Mouse (Mus musculus) MEL (cell line): ENCODE measurements around the gene Nup205. TPM values are rescaled to one million over a fixed set of nuclear protein-coding genes. Genes with fewer than 3 reads are reported as not detected.
A peak's percentile ranks its signal among the peaks of the same experiment; 100 is the strongest.

ENCODE experiments used
- DNase-seq: peaks from one replicate; pipeline ENCODE4 v3.0.0; 2011; ENCODE audit warnings: low read depth, low spot score
- H3K27ac ChIP-seq: 2 replicates; pipeline ENCODE4 v1.5.1; 2012; ENCODE audit warnings: low read depth, mild to moderate bottlenecking, control low read depth, low read length, moderate library complexity; ENCODE audit not compliant: control insufficient read depth
- H3K27me3 ChIP-seq, 2 experiments: fragments of 150-350 bp in 1 of 2; sonication (generic) in 1 of 2; 2 replicates each; pipeline ENCODE4 v1.6.1; 2012; ENCODE audit warnings: low read length in 2 of 2, mild to moderate bottlenecking in 2 of 2, improper control_type of control experiment in 1 of 2, moderate library complexity in 1 of 2; ENCODE audit not compliant: insufficient read depth in 2 of 2, control insufficient read depth in 1 of 2
- H3K36me3 ChIP-seq, 2 experiments: 2 replicates each; pipeline ENCODE4 v1.6.1; 2012 to 2014; ENCODE audit warnings: low read length in 2 of 2, improper control_type of control experiment in 1 of 2, inconsistent platforms in 1 of 2, mild to moderate bottlenecking in 1 of 2; ENCODE audit not compliant: insufficient read depth in 2 of 2, control insufficient read depth in 1 of 2
- H3K4me1 ChIP-seq, 2 experiments: fragments of 150-350 bp in 1 of 2; sonication (generic) in 1 of 2; 2 replicates each; pipeline ENCODE4 v1.6.1; 2012; ENCODE audit warnings: low read length in 2 of 2, improper control_type of control experiment in 1 of 2, mild to moderate bottlenecking in 1 of 2; ENCODE audit not compliant: insufficient read depth in 2 of 2, control insufficient read depth in 1 of 2
- H3K4me3 ChIP-seq, 2 experiments: fragments of 150-350 bp in 1 of 2; sonication (generic) in 1 of 2; 2 replicates each; pipeline ENCODE4 v1.5.1; 2012; ENCODE audit warnings: low read depth in 2 of 2, low read length in 2 of 2, mild to moderate bottlenecking in 2 of 2, moderate library complexity in 2 of 2, control low read depth in 1 of 2, improper control_type of control experiment in 1 of 2; ENCODE audit not compliant: control insufficient read depth in 1 of 2, insufficient read depth in 1 of 2
- H3K79me2 ChIP-seq: 2 replicates; pipeline ENCODE4 v1.6.1; 2012; ENCODE audit warnings: mild to moderate bottlenecking, low read length, moderate library complexity; ENCODE audit not compliant: control insufficient read depth, poor library complexity, insufficient read depth
- H3K9ac ChIP-seq: 2 replicates; pipeline ENCODE4 v1.6.1; 2012; ENCODE audit warnings: low read depth, mild to moderate bottlenecking, control low read depth, low read length, moderate library complexity; ENCODE audit not compliant: control insufficient read depth, poor library complexity, severe bottlenecking
- H3K9me3 ChIP-seq: fragments of 150-350 bp; sonication (generic); replicated peaks from 2 replicates; pipeline ENCODE4 v1.6.1; 2012; ENCODE audit warnings: mild to moderate bottlenecking, low read length, improper control_type of control experiment, moderate library complexity; ENCODE audit not compliant: insufficient read depth
- BHLHE40 ChIP-seq: IDR thresholded peaks from 2 replicates; pipeline ENCODE4 v1.6.1; 2012; ENCODE audit warnings: low read depth, mild to moderate bottlenecking, inconsistent platforms, low read length, improper control_type of control experiment, borderline replicate concordance
- CTCF ChIP-seq, 3 experiments: IDR thresholded peaks in 2 of 3; conservative IDR thresholded peaks in 1 of 3; 2 replicates each; pipeline ENCODE4 v1.5.1; 2011 to 2012; ENCODE audit warnings: low read length in 3 of 3, low read depth in 2 of 3, mild to moderate bottlenecking in 2 of 3, improper control_type of control experiment in 1 of 3, inconsistent platforms in 1 of 3, mixed read lengths in 1 of 3, moderate library complexity in 1 of 3; ENCODE audit not compliant: control insufficient read depth in 1 of 3, insufficient read depth in 1 of 3, poor library complexity in 1 of 3, severe bottlenecking in 1 of 3
- ETS1 ChIP-seq: IDR thresholded peaks from 2 replicates; pipeline ENCODE4 v1.6.1; 2012; ENCODE audit warnings: low read depth, mild to moderate bottlenecking, inconsistent platforms, low read length, improper control_type of control experiment, moderate library complexity
- GATA1 ChIP-seq: IDR thresholded peaks from 2 replicates; pipeline ENCODE4 v1.6.1; 2011; ENCODE audit warnings: low read depth, low read length, improper control_type of control experiment
- HCFC1 ChIP-seq: IDR thresholded peaks from 2 replicates; pipeline ENCODE4 v1.6.1; 2012; ENCODE audit warnings: low read depth, mild to moderate bottlenecking, inconsistent platforms, low read length, improper control_type of control experiment, moderate library complexity
- MAX ChIP-seq: IDR thresholded peaks from 2 replicates; pipeline ENCODE4 v1.6.1; 2011; ENCODE audit warnings: low read length, improper control_type of control experiment
- MXI1 ChIP-seq: IDR thresholded peaks from 2 replicates; pipeline ENCODE4 v1.6.1; 2011; ENCODE audit warnings: mild to moderate bottlenecking, low read depth, low read length, improper control_type of control experiment
- MYB ChIP-seq: IDR thresholded peaks from 2 replicates; pipeline ENCODE4 v1.6.1; 2011; ENCODE audit warnings: mild to moderate bottlenecking, low read depth, low read length, improper control_type of control experiment
- NRF1 ChIP-seq: IDR thresholded peaks from 2 replicates; pipeline ENCODE4 v1.6.1; 2014; ENCODE audit warnings: low read depth, mild to moderate bottlenecking, inconsistent platforms, low read length, improper control_type of control experiment, moderate library complexity; ENCODE audit not compliant: poor library complexity, insufficient read depth, severe bottlenecking
- RAD21 ChIP-seq: IDR thresholded peaks from 2 replicates; pipeline ENCODE4 v1.6.1; 2011; ENCODE audit warnings: mild to moderate bottlenecking, low read depth, low read length, improper control_type of control experiment
- RCOR1 ChIP-seq: IDR thresholded peaks from 2 replicates; pipeline ENCODE4 v1.6.1; 2012; ENCODE audit warnings: low read depth, mild to moderate bottlenecking, inconsistent platforms, low read length, improper control_type of control experiment
- SIN3A ChIP-seq: IDR thresholded peaks from 2 replicates; pipeline ENCODE4 v1.6.1; 2012; ENCODE audit warnings: low read length, improper control_type of control experiment, inconsistent platforms
- SMC3 ChIP-seq: IDR thresholded peaks from 2 replicates; pipeline ENCODE4 v1.6.1; 2011; ENCODE audit warnings: low read depth, low read length, improper control_type of control experiment
- TAL1 ChIP-seq: IDR thresholded peaks from 2 replicates; pipeline ENCODE4 v1.6.1; 2012; ENCODE audit warnings: mild to moderate bottlenecking, inconsistent platforms, low read length, moderate library complexity, mixed read lengths
- TBP ChIP-seq: IDR thresholded peaks from 2 replicates; pipeline ENCODE4 v1.8.0; 2011; ENCODE audit warnings: low read depth, low read length, improper control_type of control experiment
- TCF12 ChIP-seq: IDR thresholded peaks from 2 replicates; pipeline ENCODE4 v1.6.1; 2014; ENCODE audit warnings: low read depth, mild to moderate bottlenecking, inconsistent platforms, low read length, improper control_type of control experiment, moderate library complexity
- UBTF ChIP-seq: IDR thresholded peaks from 2 replicates; pipeline ENCODE4 v1.6.1; 2012; ENCODE audit warnings: low read depth, mild to moderate bottlenecking, inconsistent platforms, low read length, improper control_type of control experiment, moderate library complexity, borderline replicate concordance; ENCODE audit not compliant: insufficient read depth
- USF1 ChIP-seq: IDR thresholded peaks from 2 replicates; pipeline ENCODE4 v1.6.1; 2014; ENCODE audit warnings: low read depth, mild to moderate bottlenecking, inconsistent platforms, low read length, improper control_type of control experiment, moderate library complexity
- ZMIZ1 ChIP-seq: IDR thresholded peaks from 2 replicates; pipeline ENCODE4 v1.6.1; 2012; ENCODE audit warnings: low read depth, mild to moderate bottlenecking, inconsistent platforms, low read length, improper control_type of control experiment, moderate library complexity
- ZNF384 ChIP-seq: IDR thresholded peaks from 2 replicates; pipeline ENCODE4 v1.6.1; 2012; ENCODE audit warnings: low read depth, mild to moderate bottlenecking, inconsistent platforms, low read length, improper control_type of control experiment
- polyA plus RNA-seq, 2 experiments: library from polyadenylated mRNA; stranded (reverse) in 1 of 2; unstranded in 1 of 2; fragments of >175 nt in 1 of 2; fragments of >200 nt in 1 of 2; gene quantifications; 2 replicates each; pipeline versions ENCODE4 v1.2.1 to v1.2.4; 2012; ENCODE audit warnings: low replicate concordance in 2 of 2, low read depth in 1 of 2; ENCODE audit not compliant: insufficient read length in 2 of 2, insufficient read depth in 1 of 2, missing spikeins in 1 of 2
- total RNA-seq: library from RNA; depleted of rRNA; stranded (reverse); fragments of 300-350 nt; gene quantifications from 2 replicates; pipeline ENCODE4 v1.2.3, GENCODE M21; 2012

The Nup205 gene
- total and polyA plus RNA-seq, 3 experiments, result 32.1 to 89.3 (median 82.9) TPM

DNA sequence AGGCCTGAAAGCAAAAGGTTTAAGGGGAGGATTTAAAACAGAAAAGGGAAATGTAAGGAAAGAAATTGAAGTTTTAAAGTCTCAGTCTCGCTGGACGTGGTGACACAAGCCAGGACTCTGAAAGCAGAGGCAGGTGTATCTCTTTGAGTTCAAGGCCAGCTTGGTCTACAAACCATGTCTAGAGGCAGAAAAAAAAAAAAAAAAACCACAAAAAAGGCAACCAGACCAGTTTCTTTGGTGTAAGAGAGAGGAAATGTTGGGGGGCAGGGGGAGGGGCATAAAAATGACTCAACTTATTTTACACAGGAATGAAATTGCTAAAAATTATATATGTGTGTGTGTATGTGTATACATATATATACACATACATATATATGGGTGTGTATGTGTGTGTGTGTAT lies 42.4 kb upstream of the Nup205 start:
- H3K79me2 ChIP-seq, result peaks cover 22% of the 10 kb centered on the region
- H3K9ac ChIP-seq, result peak overlapping the region; percentile 77
- peak overlapping the region; percentile 56 to 58 for H3K4me3 ChIP-seq
- peak; percentile 65 for DNase-seq
- H3K9me3 ChIP-seq, result no peaks in the 10 kb centered on the region
- H3K4me1 ChIP-seq, result peaks cover 3 to 11% of the 10 kb centered on the region in 2 experiments; a peak in 3 of 4 replicates
- H3K27ac ChIP-seq, result peak overlapping the region; percentile 95
- no peaks in the 10 kb centered on the region for H3K27me3 ChIP-seq
- peaks cover 0 to 16% of the 10 kb centered on the region in 2 experiments; a peak in 2 of 4 replicates for H3K36me3 ChIP-seq
- no peak for TF ChIP-seq UBTF
- TF ChIP-seq USF1, result no peak
- TF ChIP-seq MYB, result no peak
- peak; percentile 45; the same call in 1 of the 2 replicates for TF ChIP-seq TBP
- no peak for TF ChIP-seq HCFC1
- TF ChIP-seq SMC3, result no peak
- peak; percentile 88 for TF ChIP-seq ZNF384

DNA sequence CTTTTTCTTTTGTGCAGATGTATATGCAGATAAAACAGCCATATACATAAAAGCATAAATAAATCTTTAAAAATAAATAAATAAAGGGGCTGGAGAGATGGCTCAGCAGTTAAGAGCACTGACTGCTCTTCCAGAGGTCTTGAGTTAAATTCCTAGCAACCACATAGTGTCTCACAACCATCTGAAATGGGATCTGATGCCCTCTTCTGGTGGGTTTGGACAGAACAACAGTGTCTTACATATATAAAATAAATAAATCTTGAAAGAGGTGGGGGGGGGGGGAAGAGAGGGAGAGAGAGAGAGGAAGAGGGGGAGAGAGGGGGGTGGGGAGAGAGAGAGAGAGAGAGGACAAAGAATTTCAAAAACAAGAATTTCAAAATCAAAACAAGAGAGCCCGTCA lies 36.9 kb upstream of the Nup205 start:
- no peaks in the 10 kb centered on the region for H3K36me3 ChIP-seq
- H3K4me1 ChIP-seq, result peaks cover 0 to 6% of the 10 kb centered on the region in 2 experiments; a peak in 1 of 4 replicates
- DNase-seq, result peak; percentile 47
- no peaks in the 10 kb centered on the region for H3K79me2 ChIP-seq
- no peaks in the 10 kb centered on the region for H3K27me3 ChIP-seq
- H3K4me3 ChIP-seq, result no peak overlapping the region
- TF ChIP-seq ZMIZ1, result no peak
- no peak for TF ChIP-seq BHLHE40
- no peak for TF ChIP-seq MAX
- TF ChIP-seq HCFC1, result no peak
- TF ChIP-seq GATA1, result no peak
- no peak for TF ChIP-seq ZNF384
- TF ChIP-seq MYB, result no peak
- H3K9ac ChIP-seq, result no peak overlapping the region
- no peak overlapping the region for H3K27ac ChIP-seq
- no peaks in the 10 kb centered on the region for H3K9me3 ChIP-seq

DNA sequence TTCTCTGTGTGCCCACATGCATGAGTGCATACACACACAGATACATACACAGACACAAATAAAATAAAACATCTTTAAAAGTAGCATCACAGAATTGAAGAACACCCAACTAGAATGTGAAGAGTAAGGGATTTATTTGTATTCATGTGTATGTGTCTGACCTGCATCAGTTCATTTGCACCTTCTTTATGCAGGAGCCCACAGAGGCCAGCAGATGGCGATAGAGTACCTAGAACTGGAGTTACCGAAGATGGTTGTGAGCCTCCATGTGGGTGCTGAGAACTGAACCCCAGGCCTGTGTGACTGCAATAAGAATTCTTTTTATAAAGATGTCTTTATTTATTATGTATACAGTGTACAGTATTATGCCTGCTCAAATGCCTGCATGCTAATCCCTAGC lies 31.7 kb upstream of the Nup205 start:
- H3K27me3 ChIP-seq, result no peaks in the 10 kb centered on the region
- peaks cover 0 to 6% of the 10 kb centered on the region in 2 experiments; a peak in 1 of 4 replicates for H3K4me1 ChIP-seq
- DNase-seq, result peak; percentile 59
- no peaks in the 10 kb centered on the region for H3K9me3 ChIP-seq
- no peaks in the 10 kb centered on the region for H3K79me2 ChIP-seq
- no peak overlapping the region for H3K27ac ChIP-seq
- H3K4me3 ChIP-seq, result no peak overlapping the region
- H3K36me3 ChIP-seq, result no peaks in the 10 kb centered on the region
- no peak for TF ChIP-seq ETS1
- no peak for TF ChIP-seq TAL1
- no peak for TF ChIP-seq MYB
- TF ChIP-seq MXI1, result no peak
- no peak for TF ChIP-seq TBP
- peak; percentile 33 to 44 (median 36); a peak in 5 of 6 replicates for TF ChIP-seq CTCF (IDR thresholded peaks at IDR 0.05 in 2 of 3, conservative IDR thresholded peaks at IDR 0.05 in 1 of 3; ENCODE audit: control insufficient read depth in 1 of 3, insufficient read depth in 1 of 3, low read depth in 2 of 3, low read length in 3 of 3, poor library complexity in 1 of 3, severe bottlenecking in 1 of 3)
- no peak for TF ChIP-seq HCFC1
- no peak for TF ChIP-seq NRF1
- TF ChIP-seq SIN3A, result no peak
- TF ChIP-seq RCOR1, result no peak
- TF ChIP-seq GATA1, result no peak
- TF ChIP-seq UBTF, result no peak
- TF ChIP-seq RAD21, result peak; percentile 20
- TF ChIP-seq ZMIZ1, result no peak
- no peak for TF ChIP-seq TCF12
- H3K9ac ChIP-seq, result no peak overlapping the region
